Comparison of ENCODE assay signal across 8 mouse cellular contexts in the genomic region with DNA sequence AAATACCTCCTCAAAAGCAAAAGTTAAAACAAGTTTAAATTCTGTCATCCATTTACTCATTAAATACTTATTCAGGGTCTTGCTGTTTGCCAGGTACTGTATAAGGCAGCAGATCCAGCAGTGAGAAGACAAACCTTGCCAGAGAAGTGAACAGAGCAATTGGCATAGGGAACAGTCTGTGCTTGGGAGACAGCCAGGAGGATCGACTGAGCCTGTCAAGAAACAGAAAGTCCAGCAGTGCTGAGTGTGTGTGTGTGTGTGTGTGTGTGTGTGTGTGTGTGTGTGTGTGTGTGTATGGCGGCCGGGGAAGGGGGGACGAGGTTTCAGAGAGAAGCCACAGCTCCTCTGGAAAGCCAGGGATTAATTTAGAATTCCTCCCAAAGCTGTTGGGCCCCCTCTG. TPM values are rescaled to one million over a fixed set of nuclear protein-coding genes. Genes with fewer than 3 reads are reported as not detected.
DNase-seq lines count a peak whose midpoint lies in the region; ATAC-seq and TF ChIP-seq lines count a peak whose summit lies in the region.

No protein-coding gene starts in this region.

- H3K4me1 ChIP-seq in liver, adult 2 months (ENCODE audit: control insufficient read depth, insufficient read depth, low read length), result no peaks in the 10 kb centered on the region; the same call in 1 of the 2 replicates
- H3K4me1 ChIP-seq in heart, adult 2 months (ENCODE audit: control insufficient read depth, insufficient read depth, low read length), result peaks cover 3% of the 10 kb centered on the region
- H3K4me1 ChIP-seq in intestine, postnatal 0 days (replicated peaks; ENCODE audit: control insufficient read depth, insufficient read depth, low read length), result no peaks in the 10 kb centered on the region

- TF ChIP-seq EP300 in heart, adult 2 months (IDR thresholded peaks at IDR 0.05; ENCODE audit: insufficient read depth, low read depth, low read length), result peak; percentile 50; the same call in 1 of the 2 replicates

- no peak overlapping the region for H3K27ac ChIP-seq in liver, adult 2 months (replicated peaks; ENCODE audit: insufficient read depth, low read depth, low read length)
- no peak overlapping the region for H3K27ac ChIP-seq in heart, adult 2 months
- H3K27ac ChIP-seq in intestine, postnatal 0 days (ENCODE audit: low read depth, low read length), result no peak overlapping the region

- no peak for TF ChIP-seq CTCF in liver, adult 2 months (IDR thresholded peaks at IDR 0.05; ENCODE audit: low read depth, low read length)
- no peak for TF ChIP-seq CTCF in heart, adult 2 months (IDR thresholded peaks at IDR 0.05)
- TF ChIP-seq CTCF in intestine, postnatal 0 days (IDR thresholded peaks at IDR 0.05; ENCODE audit: low read depth), result no peak

- H3K9me3 ChIP-seq in intestine, postnatal 0 days (ENCODE audit: control insufficient read depth), result no peaks in the 10 kb centered on the region

- intact Hi-C loops in heart, adult 2 months (cut with DNase I), result loop anchor here (10.0 kb wide), 1 partner anchor 87 kb away; no protein-coding TSS in a partner anchor

- H3K4me3 ChIP-seq in liver, adult 2 months (ENCODE audit: insufficient read depth, low read depth, low read length), result no peak overlapping the region
- H3K4me3 ChIP-seq in heart, adult 2 months, result no peak overlapping the region
- H3K4me3 ChIP-seq in intestine, postnatal 0 days (ENCODE audit: low read depth, low read length), result no peak overlapping the region

- DNase-seq in liver, adult 2 months (ENCODE audit: extremely low read depth, low read depth, low spot score), result peak; percentile 84
- no peak for DNase-seq in liver
- DNase-seq in cerebellum, adult 18-20 months, result peak; percentile 58 to 66
- peak; percentile 36 to 72 for DNase-seq in heart, adult 2 months
- DNase-seq in layer of hippocampus, postnatal 10 days (ENCODE audit: low spot score in 2 of 2), result peak; percentile 47 to 48
- peak; percentile 29 for DNase-seq in ovary, postnatal 36 days (ENCODE audit: low spot score)
- no peak for DNase-seq in embryo, embryonic 10 days (ENCODE audit: low spot score)

- H3K36me3 ChIP-seq in liver, adult 2 months (ENCODE audit: control insufficient read depth, insufficient read depth, low read length), result no peaks in the 10 kb centered on the region
- no peaks in the 10 kb centered on the region; the same call in 1 of the 2 replicates for H3K36me3 ChIP-seq in heart, adult 2 months (ENCODE audit: control insufficient read depth, insufficient read depth, low read length)
- H3K36me3 ChIP-seq in intestine, postnatal 0 days (ENCODE audit: control insufficient read depth, insufficient read depth), result no peaks in the 10 kb centered on the region

- no peak for ATAC-seq in intestine, postnatal 0 days

- no peak overlapping the region for H3K4me2 ChIP-seq in intestine, postnatal 0 days (replicated peaks; ENCODE audit: low read depth)

- no peaks in the 10 kb centered on the region for H3K79me2 ChIP-seq in liver, adult 2 months (ENCODE audit: control insufficient read depth, insufficient read depth, low read length)
- H3K79me2 ChIP-seq in heart, adult 2 months (replicated peaks; ENCODE audit: control insufficient read depth, insufficient read depth, low read length), result no peaks in the 10 kb centered on the region; the same call in 1 of the 2 replicates

- TF ChIP-seq POLR2A in liver, adult 2 months (IDR thresholded peaks at IDR 0.05; ENCODE audit: extremely low read depth, insufficient read depth, low read length), result no peak
- TF ChIP-seq POLR2A in heart, adult 2 months (IDR thresholded peaks at IDR 0.05; ENCODE audit: insufficient read depth, low read depth, low read length), result no peak

- H3K9ac ChIP-seq in liver, adult 2 months (ENCODE audit: low read depth, low read length), result no peak overlapping the region
- H3K9ac ChIP-seq in heart, adult 2 months (ENCODE audit: low read depth, low read length), result peak overlapping the region; percentile 51
- H3K9ac ChIP-seq in intestine, postnatal 0 days (ENCODE audit: low read depth, low read length), result no peak overlapping the region

- no peaks in the 10 kb centered on the region for H3K27me3 ChIP-seq in liver, adult 2 months (ENCODE audit: control insufficient read depth, insufficient read depth, low read length)
- H3K27me3 ChIP-seq in heart, adult 2 months (ENCODE audit: control insufficient read depth, insufficient read depth, low read length), result no peaks in the 10 kb centered on the region
- no peaks in the 10 kb centered on the region for H3K27me3 ChIP-seq in intestine, postnatal 0 days (replicated peaks; ENCODE audit: control insufficient read depth, insufficient read depth, low read length)

- WGBS in liver, adult 2 months, result 11% methylated on average over 4 of the region's 4 CpGs
- WGBS in heart, adult 2 months, result 14% methylated on average over 4 of the region's 4 CpGs
- 35% methylated on average over 3 of the region's 4 CpGs for WGBS in intestine, postnatal 0 days

RNA-seq across cellular contexts. Expression of a gene that starts 17.9 kb away (rescaled TPM):
- 1.7 and 2.5 TPM in 2 replicates for total RNA-seq in liver, adult 2 months (2014; rRNA removed)
- 0.54 and 1.2 TPM in 2 replicates for polyA plus RNA-seq in liver, adult 2 months (2012; rRNA removed)
- total RNA-seq in heart, adult 2 months (2021), result 10 to 100 TPM; 39.0 to 40.4 TPM
- 25.0 and 43.9 TPM in 2 replicates for polyA plus RNA-seq in heart, adult 2 months (2012; rRNA removed)
- 100 to 1,000 TPM; 109 to 110 TPM for total RNA-seq in layer of hippocampus, postnatal 10 days (2021)
- polyA plus RNA-seq in intestine, postnatal 0 days (2015; fragmentation: Nextera tagmentation; extraction: Ambion mirVana), result 30.1 and 31.8 TPM in 2 replicates

Comparison
In these comparisons a context has a peak if more than half of its experiments do, and no peak if none do; other contexts are left out.
1. DNase-seq: peak in liver, adult 2 months (single experiment), cerebellum, adult 18-20 months (2 of 2), heart, adult 2 months (2 of 2), layer of hippocampus, postnatal 10 days (2 of 2) and ovary, postnatal 36 days (single experiment); none in liver (single experiment) and embryo, embryonic 10 days (single experiment).
2. RNA of a gene that starts 17.9 kb away (total RNA-seq): 109 to 110 TPM in layer of hippocampus, postnatal 10 days and 39.0 to 40.4 TPM in heart, adult 2 months; 1.7 to 2.5 TPM in liver, adult 2 months; every median in the first group is over 10 times any median in the second.